Mouse (Mus musculus) embryonic fibroblast, embryonic 13.5 days (primary cell): Measurements from ENCODE around the gene Ctns. TPM values are rescaled to one million over a fixed set of nuclear protein-coding genes. Genes with fewer than 3 reads are reported as not detected.
A peak's percentile ranks its signal among the peaks of the same experiment; 100 is the strongest.

ENCODE experiments used
- H3K27ac ChIP-seq: 2 replicates; pipeline ENCODE4 v1.5.1; 2012; ENCODE audit warnings: low read length, control low read depth, inconsistent platforms; ENCODE audit not compliant: insufficient read depth
- H3K4me1 ChIP-seq: 2 replicates; pipeline ENCODE4 v1.6.1; 2011; ENCODE audit warnings: low read length; ENCODE audit not compliant: control insufficient read depth, insufficient read depth
- H3K4me3 ChIP-seq: 2 replicates; pipeline ENCODE4 v1.5.1; 2011; ENCODE audit warnings: mild to moderate bottlenecking, control low read depth, low read length; ENCODE audit not compliant: insufficient read depth
- CTCF ChIP-seq: IDR thresholded peaks from 2 replicates; pipeline ENCODE4 v1.5.1; 2011; ENCODE audit warnings: mild to moderate bottlenecking, control low read depth, low read length, moderate library complexity, borderline replicate concordance; ENCODE audit not compliant: insufficient read depth
- POLR2A ChIP-seq: IDR thresholded peaks from 2 replicates; pipeline ENCODE4 v1.6.1; 2011; ENCODE audit warnings: low read depth, mild to moderate bottlenecking, control low read depth, low read length, moderate library complexity
- polyA plus RNA-seq: library from polyadenylated mRNA; stranded (reverse); fragments of >200 nt; gene quantifications from 2 replicates; pipeline ENCODE4 v1.2.4, GENCODE M21; 2011; ENCODE audit warnings: low read depth; ENCODE audit not compliant: missing spikeins, insufficient read length

The Ctns gene
- polyA plus RNA-seq, 1 experiment: 22.1 TPM

DNA sequence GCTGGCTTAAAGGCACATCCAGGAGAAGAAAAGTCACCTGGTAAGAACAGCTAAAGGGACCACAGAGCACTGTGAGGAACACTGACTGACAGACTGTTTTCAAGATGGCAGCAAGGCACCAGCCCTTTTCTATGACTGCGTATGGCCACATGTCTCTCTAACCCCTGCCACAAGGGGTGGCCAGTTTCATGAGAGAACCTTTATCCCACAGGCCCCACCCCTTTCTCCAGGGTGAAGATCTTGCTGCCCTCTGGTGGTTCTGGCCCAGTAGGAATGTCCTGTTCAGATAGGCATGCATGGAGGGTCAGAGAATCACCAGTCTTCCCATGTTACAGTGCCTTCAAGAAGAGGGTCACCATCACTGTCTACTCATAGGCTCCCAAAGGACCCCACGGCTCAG lies 25.1 kb upstream of the Ctns start:
- H3K4me1 ChIP-seq: peaks cover 7% of the 10 kb centered on the region
- no peak overlapping the region for H3K27ac ChIP-seq
- no peak overlapping the region for H3K4me3 ChIP-seq
- no peak for TF ChIP-seq POLR2A
- no peak for TF ChIP-seq CTCF

DNA sequence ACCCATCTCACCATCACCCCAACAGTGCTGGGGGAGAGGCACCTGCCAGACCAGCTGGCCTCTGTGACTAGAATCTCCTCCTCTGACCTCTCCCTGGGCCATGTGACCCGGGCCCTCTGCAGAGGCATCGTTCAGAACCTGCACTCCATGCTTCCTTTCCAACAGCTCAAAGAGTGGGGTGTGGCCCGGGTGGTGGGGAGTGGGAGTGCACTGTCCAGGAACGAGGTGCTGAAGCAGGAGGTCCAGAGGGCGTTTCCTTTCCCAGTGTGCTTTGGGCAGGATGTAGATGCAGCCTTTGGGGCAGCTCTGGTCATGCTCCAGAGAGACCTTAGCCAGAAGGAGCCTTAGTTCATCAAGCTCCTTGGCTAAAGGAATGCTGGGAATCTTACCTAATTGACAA lies 24.0 kb upstream of the Ctns start:
- H3K4me3 ChIP-seq: no peak overlapping the region
- TF ChIP-seq POLR2A (no peak), CTCF (no peak)
- H3K27ac ChIP-seq: no peak overlapping the region
- H3K4me1 ChIP-seq: peaks cover 7% of the 10 kb centered on the region

DNA sequence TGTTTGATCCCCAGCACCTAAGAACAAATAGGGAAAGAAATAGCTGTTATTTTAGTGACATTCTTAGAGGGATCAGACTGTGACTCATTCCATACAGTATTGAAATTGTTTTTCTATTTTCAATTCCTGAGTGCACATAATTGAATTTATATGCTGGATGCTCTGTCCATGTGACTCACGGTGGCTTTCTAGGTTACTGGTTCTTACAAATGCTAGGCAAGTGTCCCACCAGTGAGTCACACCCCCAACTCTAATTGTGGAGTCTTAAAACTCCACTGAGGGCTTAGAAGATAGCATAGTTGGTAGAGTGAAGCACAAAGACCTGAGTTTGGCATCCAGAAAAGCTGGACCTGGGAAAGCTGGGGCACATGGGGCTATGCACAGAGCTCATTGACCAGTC lies 21.8 kb upstream of the Ctns start:
- no peak overlapping the region for H3K4me3 ChIP-seq
- TF ChIP-seq POLR2A (no peak), CTCF (no peak)
- peaks cover 7% of the 10 kb centered on the region for H3K4me1 ChIP-seq
- H3K27ac ChIP-seq: peak overlapping the region; percentile 87

DNA sequence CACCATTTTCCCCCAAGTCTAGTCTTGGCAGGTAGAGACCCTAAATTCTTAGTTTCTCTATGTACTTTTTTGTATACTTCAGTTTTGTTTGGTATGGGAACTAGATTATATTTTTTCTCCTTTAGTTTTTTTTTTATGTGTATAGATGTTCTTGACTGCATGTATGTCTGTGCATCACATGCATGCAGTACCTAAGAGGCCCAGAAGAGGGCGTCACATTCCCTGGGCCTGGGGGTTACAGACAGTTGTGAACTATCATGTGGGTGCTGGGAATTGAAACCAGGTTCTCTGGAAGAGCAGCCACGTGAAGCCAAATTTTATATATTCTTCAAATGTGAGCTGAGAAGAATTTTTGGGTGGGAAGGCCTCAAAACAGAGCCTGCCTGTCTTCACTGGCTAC lies 20.8 kb upstream of the Ctns start:
- H3K4me1 ChIP-seq: peaks cover 7% of the 10 kb centered on the region
- no peak overlapping the region for H3K4me3 ChIP-seq
- TF ChIP-seq POLR2A (no peak), CTCF (no peak)
- no peak overlapping the region for H3K27ac ChIP-seq

DNA sequence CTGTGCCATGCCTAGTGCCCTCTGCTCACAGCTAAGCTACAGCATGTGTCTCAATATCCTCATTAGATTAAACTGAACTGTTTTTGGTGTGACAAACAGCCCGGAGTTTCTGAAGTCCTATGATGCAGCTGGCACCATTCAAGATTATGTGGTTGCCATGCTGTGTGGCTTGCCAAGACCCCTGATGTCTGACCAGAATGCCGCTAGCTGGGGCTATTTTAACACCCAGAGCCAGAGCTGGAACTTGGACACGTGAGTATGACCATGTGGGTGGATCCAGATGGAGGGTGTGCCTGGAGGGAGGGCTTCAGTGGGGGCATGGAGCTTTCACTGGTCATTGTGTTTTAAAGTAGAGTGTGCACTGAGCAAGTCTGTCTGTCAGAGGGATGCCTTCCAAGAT lies 15.1 kb upstream of the Ctns start:
- Histone ChIP-seq H3K4me1 (no peaks in the 10 kb centered on the region), H3K4me3 (no peak overlapping the region), H3K27ac (no peak overlapping the region)
- TF ChIP-seq CTCF (no peak), POLR2A (no peak)

DNA sequence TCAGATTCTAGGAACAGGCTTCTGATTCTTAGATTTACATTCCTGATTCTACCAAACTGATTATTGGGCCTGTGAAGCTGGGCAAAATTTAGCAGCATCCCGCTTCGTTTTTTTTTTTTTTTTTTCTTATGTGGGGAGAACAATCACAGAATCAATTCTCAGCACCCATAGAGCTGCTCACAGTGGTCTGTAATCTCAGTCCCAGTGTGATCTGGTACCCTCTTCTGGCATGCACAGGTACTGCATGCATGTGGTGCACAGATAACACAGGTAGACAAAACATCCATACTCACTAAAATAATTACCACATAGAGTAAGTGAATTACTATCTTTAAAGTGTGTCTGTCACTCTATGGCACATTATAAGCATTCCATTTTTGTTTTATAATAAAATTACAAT lies 8.8 kb upstream of the Ctns start:
- H3K4me1 ChIP-seq: no peaks in the 10 kb centered on the region
- no peak overlapping the region for H3K4me3 ChIP-seq
- no peak for TF ChIP-seq CTCF
- no peak for TF ChIP-seq POLR2A
- no peak overlapping the region for H3K27ac ChIP-seq

DNA sequence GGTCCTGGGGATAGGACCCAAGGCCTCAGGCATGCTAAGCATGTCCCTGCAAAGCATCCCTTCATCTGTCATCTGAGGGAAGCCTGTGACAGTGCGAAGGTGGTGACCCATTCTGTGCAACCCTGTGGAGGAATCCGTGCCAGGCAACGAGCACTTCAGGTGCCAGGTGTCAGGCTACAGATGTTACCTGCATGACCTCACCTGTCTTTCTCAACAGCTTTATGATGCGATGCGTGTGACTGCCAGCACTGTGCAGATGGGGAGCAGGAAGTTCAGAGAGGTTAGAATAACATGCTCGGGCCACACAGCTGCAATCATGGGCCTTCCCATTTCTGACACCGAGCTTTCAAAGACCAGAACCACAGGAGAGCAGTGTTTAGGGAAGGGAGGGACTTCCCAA lies 6.4 kb upstream of the Ctns start:
- no peak overlapping the region for H3K4me3 ChIP-seq
- H3K4me1 ChIP-seq: no peaks in the 10 kb centered on the region
- no peak for TF ChIP-seq POLR2A
- no peak for TF ChIP-seq CTCF
- H3K27ac ChIP-seq: no peak overlapping the region

DNA sequence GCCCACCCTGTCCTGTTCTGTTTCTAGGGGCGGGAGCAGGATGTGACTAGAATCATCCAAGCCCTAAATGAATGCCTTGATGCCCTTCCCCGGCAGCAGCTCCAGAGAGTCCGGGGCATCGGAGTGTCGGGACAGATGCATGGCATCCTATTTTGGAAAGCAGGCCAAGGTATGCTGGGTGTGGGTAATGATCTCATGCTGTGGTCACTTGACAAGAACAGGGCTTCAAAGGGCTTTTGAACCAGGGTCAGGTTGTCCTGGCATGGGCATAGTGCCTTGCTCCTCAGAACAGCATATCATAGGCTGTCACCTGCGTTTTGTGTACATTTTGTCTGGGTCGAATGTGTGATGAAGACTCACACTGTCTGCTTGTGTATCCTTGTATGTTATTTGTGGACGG lies 5.1 kb upstream of the Ctns start:
- Histone ChIP-seq H3K4me3 (no peak overlapping the region), H3K27ac (no peak overlapping the region), H3K4me1 (no peaks in the 10 kb centered on the region)
- TF ChIP-seq POLR2A (no peak), CTCF (no peak)

DNA sequence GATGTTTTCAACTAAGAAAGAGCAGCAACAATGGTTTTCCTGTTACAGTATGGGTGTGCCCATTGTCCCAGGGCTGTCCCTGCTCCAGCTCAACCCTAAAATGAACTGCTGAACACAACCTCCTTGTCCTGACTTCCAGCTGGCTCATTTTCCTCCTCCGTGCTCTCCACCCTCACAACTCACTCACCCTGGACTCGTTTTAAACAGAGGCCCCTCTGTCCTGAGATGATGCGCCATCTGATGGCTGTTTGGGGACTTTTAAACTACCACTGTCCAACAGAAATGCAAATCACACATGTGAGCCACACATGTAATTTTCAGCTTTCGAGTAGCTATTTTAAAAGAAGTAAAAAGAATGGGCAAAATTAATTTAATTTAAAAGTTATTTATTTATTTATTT lies 2.8 kb upstream of the Ctns start:
- H3K27ac ChIP-seq: no peak overlapping the region
- TF ChIP-seq POLR2A: no peak
- TF ChIP-seq CTCF: no peak
- H3K4me3 ChIP-seq: no peak overlapping the region
- no peaks in the 10 kb centered on the region for H3K4me1 ChIP-seq

DNA sequence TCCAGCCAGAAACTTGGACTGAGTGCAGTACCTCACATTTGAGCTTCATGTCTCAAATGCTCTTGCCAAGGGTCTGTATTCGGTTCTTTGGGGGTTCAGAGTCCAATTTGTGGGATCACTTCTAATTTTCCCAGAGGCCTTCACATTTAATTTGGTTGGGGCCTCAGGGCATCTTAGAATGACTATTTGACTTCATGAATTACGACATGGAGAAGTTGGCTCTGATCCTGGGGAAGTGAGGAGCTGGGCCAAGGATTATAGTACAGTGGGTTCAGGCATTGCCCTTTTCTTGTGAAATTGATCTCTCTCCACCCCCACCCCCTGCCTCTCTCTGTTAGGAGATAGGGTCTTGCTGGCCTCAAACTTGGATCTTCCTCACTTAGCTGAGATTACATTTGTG lies 2.2 kb upstream of the Ctns start:
- Histone ChIP-seq H3K4me1 (no peaks in the 10 kb centered on the region), H3K27ac (no peak overlapping the region), H3K4me3 (no peak overlapping the region)
- TF ChIP-seq CTCF: no peak
- TF ChIP-seq POLR2A: no peak

DNA sequence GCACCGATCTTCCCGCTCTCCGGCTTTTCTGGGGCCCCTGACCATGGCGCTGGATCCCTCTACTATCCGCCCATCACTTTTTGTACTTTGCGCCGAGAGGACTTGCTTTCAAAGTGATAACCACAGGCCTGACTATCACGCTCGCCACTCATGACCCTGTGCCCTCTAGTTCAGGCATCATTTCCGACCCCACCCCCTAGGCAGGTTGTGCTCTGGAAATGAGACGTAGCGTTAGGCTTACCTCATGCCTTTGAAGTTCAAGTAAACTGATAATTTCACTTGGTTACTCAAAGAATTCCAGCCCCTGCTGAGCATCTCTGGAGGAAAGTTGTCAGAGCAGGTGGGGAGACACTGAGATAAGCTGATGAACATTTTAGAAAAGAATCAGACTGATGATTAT lies 1.0 kb upstream of the Ctns start:
- TF ChIP-seq CTCF (no peak), POLR2A (no peak)
- H3K4me1 ChIP-seq: no peaks in the 10 kb centered on the region
- peak overlapping the region; percentile 64 for H3K4me3 ChIP-seq
- H3K27ac ChIP-seq: no peak overlapping the region
